Mouse (Mus musculus) cortical plate, adult 2 months (tissue): ENCODE measurements at regions not wholly inside any gene's neighbourhood (a gene's known extent, or its start where the extent isn't known, plus 50 kb on each side); places are given as distances from the start of the nearest gene placed in this dataset.

Experiments used
- CTCF ChIP-seq: fragments of 200-500 bp; IDR thresholded peaks from 2 replicates; pipeline ENCODE4 v1.5.1; 2011; ENCODE audit warnings: mild to moderate bottlenecking, control low read depth, low read length; ENCODE audit not compliant: insufficient read depth; ENCODE audit errors: extremely low read depth
- POLR2A ChIP-seq: fragments of 200-500 bp; IDR thresholded peaks from 2 replicates; pipeline ENCODE4 v1.6.1; 2011; ENCODE audit warnings: mild to moderate bottlenecking, low read length, control low read depth; ENCODE audit not compliant: insufficient read depth; ENCODE audit errors: extremely low read depth

- TF ChIP-seq CTCF (no peak), POLR2A (no peak)
These were observed 319.5 kb upstream of the Trib2 start for GRCm38 (mm10) chr12:16136214-16136671.
